Mouse (Mus musculus) cerebellum, adult 8-10 months (tissue): ENCODE data around the gene Dner.

ENCODE experiments used
- DNase-seq: peaks from one replicate; pipeline ENCODE4 v3.0.0; 2022

The Dner gene

DNA sequence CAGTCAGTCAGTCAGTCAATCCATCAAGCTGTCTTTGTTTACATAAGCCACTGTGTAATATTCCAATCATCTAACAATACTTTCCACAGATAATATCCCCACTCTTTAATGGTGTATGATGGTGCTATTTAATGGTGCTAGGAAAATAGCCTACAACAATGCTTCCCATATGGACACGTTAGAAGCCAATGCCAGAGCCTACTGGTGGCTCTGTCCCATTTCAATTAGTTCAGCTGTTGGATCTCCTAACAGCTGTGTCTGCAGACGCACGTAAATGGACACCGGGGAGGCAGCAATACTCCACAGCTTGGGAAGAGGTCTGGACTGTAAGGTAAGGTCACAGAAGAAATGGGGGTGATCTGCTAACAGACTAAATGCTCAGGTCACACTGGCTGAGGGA, 171.6 kb downstream of the Dner start:
- DNase-seq, result no peak

DNA sequence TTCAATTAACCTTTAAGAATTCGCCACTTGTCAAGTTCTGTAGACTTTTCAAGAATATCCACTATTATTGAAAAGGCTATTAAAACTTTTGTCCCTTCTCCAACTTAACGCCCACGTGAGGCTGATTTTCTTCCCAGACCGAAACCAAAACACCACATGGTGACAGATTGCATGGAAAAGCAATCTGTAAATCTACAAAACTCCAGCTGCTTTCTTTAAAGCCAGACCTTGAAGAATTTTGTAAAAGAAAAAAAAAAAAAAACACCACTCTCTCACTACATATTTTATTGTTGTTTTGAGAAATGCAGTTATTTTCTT, 173.1 kb downstream of the Dner start:
- no peak for DNase-seq

DNA sequence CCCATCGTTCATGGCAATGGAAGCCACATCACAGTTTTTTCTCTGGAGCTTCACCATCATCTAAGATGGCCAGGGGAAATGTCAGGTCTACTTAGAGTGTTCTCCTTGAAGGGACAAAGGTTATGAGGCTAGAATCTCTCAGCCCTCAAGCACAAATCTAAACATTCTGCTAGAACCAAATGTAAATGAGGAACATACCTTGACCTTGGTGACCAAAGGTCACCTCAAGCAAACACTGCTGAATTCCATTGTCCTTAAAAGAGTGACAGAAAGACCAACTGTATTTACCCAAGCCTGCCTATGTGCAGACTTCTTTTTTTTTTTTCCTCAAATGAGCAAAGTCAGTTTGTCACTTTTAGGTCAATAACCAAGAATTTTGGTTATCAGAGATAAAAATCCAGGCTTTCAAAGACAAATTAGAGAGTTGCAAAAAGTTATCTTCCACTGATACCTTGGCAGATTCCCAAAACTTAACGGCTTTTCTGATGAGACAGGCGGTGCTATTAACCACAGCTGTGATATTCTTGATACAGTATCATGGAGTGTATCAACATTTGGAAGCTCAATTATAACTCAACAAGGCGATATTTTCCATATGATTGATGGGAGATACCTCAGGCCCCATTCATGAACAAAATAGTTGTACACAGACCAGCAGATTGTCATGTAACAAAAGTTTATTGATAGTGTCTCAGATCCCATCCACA, 173.6 kb downstream of the Dner start:
- DNase-seq, result no peak

DNA sequence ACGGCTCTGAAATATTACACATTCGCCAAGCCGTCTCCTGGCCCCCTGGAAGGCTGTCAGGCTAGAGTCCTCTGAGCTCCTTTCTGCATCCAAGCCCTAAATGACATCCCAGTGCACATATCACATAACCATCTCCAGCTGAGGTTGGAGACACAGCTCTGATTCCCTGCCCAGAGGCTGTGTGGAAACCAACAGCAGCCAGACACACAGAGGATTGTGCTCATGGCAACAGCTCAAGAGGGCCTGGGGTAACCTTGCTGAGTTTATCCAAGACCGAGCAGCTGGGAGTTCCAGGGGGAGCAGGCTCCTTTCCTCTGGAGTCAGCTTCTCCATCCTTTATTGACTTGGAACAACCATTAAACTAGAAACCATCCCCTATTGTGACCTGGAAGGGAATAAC, 177.7 kb downstream of the Dner start:
- DNase-seq, result no peak

DNA sequence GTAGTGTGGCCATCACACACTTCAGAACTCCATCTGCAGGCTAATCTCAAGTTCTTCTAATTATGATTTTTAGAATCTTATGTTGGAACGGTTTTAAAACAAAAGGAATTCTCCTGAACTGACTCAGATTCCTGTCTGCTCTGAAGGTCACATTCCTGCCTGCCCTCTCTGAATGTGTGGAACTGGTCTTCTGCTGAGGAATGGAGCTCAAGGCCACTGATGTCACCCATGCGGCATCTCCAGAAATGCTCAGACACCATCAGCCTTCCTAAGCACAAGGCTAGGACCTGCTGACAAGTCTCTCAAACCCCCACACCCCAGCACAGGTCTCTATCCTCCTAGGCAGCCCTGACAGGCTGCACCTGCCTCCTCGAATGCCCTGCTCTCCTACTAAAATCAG, 182.8 kb downstream of the Dner start:
- DNase-seq, result no peak

DNA sequence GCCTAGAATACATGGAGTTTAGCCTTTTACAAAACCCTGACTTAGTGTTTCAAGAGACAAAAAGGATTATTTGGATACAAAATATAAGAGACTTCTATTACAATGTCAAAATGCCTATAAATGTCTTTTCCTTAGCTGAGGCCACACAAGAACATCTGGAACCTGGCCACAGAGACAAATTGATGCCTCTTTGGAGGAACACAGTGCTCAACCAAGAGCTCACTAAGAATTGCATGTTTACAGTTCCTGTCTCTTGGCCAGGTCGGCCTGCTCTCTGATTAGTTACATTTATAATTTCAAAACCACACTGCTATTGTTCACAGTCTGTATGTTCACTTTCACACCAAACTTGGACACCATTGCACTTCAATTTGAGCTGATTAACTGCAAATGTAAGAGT, 187.5 kb downstream of the Dner start:
- no peak for DNase-seq

DNA sequence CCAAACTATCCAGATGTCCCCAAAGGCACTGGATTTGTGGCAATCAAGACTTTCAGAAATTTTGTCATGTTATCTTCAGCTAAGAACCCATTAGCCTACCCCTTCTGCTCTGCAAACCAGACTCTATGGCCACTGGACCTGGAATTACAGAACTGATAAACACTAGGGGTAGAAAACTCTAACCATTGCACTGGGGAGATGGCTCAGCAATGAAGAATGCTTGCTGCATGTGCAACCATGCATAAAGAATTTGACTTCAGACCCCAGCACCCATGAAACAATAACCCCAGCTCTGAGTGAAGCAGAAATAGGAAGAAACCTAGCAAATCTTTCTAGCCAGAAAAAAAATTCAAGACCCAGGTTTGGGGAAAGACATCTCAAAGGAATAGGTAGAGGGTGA, 188.5 kb downstream of the Dner start:
- DNase-seq, result no peak

DNA sequence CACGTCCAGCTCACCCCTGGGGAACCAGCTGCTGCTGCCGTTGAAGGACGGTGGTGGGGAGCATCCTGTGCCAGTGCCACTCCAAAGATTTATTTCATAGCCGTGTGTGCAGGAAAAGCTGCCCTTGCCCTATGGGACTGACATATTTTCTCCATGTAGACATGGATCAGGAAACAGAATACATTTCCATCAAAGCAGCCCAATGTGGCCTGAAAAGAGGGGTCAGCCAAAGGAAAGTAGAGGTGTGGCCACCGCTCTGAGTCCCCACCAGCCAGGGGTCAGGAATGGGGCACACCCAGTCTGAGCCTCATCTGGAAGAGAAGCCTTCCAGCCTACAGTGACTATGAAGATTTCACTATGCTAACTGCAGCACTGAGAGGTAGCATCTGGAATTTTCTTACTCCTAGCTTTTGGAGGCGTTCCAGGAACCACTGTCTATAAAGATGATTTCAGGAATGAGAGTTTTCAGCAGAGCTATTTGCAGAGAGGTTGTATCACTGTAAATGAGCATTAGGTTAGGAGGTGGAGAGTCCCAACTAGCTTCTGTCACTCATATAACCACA, 189.0 kb downstream of the Dner start:
- DNase-seq, result no peak

DNA sequence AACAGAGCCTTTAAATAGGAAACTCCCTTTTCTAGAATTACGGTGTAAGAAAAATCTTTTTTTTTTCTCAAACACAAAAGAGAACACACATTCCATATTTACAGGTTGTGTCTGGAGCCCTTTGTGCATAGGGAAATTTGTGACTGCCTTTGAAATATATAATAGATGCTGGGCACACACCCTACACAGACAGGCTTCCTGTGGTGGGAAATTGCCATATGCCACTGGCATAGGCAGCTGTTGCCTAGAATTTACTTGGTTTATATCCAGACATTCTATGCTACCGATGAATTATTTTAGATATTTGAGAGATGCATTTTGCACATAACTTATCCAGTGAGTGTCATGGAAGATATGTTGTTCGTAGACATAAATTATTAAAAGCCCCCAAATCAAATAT, 195.3 kb downstream of the Dner start:
- no peak for DNase-seq

DNA sequence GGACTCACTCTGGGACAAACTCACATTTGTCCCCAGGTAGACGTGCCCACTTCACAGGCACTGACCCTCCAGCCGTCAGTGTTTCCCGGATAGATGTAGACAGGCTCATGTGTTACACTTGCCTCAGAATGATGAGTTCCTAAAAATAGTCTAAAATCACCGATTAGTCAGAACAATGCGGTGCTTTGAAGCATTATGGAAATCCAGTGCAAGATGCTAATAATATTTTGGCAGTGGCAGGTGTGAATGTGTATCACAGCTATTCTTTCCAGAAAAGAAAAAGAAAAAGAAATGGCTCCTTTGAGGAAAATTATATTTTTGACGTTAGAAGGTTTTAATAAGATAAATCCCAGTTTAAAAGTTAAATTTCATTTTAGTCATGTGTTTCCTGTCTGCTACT, 204.3 kb downstream of the Dner start:
- DNase-seq, result no peak

DNA sequence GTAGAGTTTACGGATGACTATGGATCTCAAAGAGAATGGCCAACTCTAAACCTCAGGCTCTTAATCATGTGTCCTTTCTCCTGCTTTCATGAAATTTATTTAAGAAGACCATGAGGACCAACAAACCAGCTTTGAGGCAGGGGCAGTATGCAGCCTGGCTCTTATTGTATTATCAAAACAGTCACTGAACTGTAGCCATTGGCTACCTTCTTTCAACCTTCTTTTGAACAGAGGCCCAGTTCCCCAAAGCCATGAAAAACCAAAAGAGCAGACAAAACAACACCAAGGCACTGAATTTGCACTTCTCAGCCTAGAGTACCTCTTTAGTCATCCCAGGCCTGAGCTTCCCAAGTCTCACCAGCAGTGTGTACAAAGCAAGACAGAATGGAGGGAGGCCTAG, 207.5 kb downstream of the Dner start:
- DNase-seq, result no peak

DNA sequence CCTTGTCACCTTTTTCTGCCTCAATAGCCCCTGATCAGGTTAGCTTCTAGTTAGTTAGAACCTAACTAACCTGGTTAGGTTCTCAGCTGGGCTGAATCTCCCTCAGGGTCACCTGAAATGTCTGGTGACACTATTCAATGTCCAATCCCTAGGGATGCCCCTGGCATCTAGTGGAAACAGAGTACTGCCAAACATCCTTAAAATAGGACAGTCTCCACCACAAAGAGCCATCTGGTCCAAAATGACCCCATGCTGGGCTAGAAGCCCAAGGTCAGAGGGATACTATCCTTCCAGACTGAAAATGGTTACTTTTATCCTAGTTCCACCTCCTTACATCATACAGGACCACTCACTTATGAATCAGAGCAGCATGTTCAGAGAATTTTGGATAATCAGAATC, 211.0 kb downstream of the Dner start:
- peak; percentile 32 for DNase-seq

DNA sequence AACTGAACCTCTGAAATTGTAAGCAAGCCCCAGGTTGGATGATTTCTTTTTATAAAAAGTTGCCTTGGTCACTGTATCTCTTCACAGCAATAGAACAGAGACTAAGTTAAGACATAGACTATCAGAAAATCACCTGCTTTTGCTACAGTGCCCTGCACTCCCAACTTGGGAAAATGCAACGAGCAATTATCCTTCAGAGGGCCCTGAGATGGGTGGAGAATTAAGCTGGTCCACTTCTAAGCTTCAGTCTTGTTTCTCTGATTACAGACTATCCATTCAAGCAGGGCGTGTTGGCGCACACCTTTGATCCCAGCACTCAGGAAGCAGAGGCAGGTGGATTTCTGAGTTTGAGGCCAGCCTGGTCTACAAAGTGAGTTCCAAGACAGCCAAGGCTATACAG, 211.4 kb downstream of the Dner start:
- DNase-seq, result no peak

DNA sequence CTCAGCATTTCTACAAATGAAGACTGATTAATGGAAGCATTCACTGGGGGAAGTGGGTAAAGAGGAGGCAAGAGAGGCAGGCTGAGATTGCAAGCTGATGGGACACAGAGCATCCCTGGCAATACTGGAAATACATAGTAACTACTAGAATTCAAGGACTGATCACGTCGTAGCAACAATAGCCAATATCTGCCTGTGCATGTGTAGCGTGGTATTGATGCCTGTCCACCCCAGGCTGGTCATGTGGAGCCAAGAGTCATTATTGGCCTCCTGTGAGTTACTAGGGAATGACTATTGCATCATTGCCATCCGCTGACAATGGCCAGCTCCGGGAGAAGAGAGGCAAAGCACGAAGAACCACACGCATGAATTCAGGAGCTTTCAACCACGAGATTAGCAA, 216.0 kb downstream of the Dner start:
- DNase-seq, result no peak

DNA sequence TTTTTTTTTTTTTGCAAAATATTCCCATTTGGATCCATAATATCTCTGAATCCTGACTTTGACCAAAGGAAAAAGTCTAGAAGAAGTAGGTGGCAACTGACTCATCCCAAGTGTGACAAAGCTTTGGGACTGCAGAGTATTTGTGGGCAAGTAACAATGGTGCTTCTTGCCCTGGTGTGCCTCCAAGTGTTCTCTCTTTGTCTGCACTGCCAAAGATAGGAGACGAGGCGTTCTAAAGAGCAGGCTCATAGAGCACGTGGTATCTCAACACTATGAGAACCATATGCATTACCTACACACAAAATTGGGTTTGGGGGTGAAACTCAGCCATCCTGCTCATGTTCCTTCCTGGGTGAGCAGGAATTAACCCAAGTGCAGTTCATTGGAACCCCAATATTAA, 221.7 kb downstream of the Dner start:
- no peak for DNase-seq

DNA sequence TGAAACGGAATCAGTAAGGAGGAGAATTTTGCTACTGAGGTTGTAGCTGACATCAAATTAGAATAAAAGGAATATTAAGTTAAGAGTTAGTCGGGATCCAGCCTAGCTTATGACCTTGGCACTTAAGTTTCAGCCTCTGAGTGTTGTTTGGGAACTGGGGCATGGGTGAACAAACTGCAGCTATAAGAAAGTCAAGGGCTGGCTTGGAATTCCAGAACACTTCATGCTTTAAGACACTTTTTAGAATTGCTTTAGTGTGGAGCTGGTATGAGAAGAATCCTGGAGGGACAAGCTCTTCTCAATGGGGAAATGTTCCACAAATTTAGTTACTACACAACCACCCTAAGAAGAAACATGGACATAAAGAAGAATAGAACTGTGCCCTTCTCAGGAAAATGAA, 223.8 kb downstream of the Dner start:
- no peak for DNase-seq

DNA sequence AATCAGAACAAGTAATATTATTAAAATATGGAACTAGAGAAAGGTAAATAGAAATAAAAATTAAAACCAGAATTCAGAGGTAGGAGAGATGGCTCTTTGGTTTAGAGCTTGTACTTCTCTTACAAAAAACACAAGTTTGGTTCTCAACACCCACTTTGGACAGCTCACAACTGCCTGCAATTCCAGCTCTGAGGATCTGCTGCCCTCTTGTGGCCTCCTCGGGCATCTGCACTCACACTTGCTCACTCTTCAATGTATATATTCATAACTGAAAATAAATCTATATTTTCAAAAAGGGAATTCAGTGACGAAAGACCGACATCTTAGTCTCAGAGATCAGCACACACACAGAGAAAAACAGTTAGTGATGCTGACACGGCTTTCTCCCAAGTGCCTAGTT, 225.7 kb downstream of the Dner start:
- DNase-seq, result no peak

DNA sequence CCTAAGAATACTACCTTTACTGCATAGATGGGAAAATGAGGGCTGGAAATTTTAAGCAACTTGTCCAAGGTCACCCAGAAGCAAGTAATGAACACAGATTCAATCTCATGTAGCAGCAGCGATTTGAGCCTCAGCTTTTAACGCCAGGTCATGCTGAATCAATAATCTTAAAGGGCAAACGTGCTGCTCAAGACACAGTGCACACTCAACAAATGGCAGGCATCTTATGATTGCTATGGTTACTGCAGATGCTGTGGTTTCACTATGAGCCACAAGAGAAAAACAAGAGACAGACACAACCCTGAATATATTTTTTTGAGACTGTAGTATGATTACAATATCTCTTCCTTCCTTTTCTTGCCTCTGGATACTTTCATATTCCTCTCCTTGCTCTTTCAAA, 228.4 kb downstream of the Dner start:
- no peak for DNase-seq

DNA sequence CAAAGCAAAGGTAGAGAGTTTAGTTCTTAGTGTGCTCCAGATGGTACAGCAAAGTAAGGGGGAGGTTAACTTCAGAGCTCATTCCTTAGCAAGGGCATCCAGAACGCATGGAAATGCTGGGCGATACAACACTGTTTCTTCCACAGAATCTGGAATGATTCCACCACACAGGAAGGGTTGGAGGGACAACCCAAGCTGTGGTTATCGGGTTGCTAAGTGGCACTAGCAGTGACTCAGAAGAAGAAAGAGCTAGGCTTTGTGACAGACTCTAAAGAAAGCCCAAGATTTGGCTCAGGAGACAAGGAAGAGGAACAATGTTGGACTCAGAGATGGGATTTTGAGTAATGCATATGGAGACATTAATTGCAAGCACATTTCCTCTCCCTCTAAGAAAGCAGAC, 231.3 kb downstream of the Dner start:
- DNase-seq, result no peak

DNA sequence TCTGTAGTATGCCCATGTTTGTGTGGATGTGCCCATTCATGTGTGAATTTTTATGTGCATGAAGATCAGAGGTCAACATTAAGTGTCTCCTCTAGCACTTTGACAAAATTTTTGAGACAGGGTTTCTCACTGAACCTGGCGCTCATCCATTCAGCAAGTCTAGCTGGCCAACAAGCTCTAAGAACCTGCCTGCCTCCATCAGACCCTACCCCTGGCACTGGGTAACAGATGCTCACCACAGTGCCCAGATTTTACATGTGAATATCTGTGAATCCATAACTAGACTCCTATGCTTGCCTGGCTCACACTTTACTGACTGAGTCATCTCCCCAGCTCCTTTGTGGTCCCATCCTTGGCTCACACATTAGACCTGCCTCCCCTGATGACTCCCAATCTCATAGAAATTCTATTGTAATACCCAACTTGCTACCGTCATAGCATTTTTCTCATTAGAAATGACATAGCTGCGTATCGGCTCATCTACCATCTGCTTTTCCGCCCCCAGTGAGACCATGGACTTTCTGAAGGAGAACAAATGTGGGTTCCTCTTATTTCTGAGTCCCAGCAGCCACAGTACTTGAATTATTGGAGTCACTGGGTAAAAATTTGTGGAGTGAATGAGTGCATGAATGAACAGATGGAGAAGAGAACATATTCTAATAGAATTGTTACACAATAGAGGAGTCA, 231.9 kb downstream of the Dner start:
- no peak for DNase-seq

DNA sequence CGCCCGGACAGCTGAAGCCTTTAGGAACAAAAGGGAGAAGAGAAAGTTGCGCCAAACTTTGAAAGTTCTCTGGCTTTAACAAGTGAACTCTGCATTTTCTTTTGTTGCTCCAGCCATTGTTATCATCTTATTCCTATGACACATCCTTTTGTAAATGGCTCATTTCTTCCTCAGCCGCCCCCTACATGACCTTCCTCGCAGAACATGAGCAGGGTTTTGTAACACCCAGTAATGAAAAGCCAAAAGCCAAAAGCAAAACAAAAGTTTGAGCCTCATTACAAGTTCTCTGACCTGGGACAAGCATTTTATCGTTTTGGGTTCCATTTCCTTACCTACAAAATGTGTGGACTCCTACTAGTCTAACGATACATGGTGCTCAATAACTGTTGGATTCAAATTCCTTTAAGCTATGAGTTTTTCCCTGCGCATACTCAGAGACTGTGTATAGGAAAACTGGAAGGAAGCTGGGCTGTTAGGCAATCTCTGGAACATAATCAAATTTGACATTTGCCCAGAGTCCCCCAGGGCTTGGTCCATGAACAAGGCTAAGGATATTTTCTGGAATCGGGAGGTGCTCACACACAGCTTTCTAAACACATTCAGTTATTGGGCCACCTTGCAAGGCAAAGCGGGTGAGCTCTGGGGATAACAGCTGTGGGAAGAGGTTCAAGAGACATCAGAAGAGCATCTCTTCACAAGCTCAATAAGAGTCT, 246.3 kb downstream of the Dner start:
- no peak for DNase-seq

DNA sequence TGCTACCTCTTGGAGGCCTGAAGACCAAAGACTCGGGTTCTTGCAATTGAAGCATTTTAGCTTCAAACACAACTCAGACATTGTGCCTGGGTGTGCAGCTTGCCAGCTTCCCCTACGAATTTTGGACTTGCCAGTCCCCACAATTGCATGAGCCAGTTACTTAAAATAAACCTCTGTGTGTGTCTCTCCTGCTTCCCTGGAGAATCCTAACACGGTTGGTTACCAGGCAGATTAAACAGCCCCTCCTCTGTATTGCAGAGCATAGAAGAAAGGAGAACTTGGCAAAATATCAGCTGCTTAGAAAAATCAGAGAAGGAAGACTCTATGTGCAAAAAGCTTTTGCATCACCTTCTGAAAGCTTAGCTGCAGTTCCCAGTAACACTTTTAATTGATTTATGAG, 252.4 kb downstream of the Dner start:
- no peak for DNase-seq

DNA sequence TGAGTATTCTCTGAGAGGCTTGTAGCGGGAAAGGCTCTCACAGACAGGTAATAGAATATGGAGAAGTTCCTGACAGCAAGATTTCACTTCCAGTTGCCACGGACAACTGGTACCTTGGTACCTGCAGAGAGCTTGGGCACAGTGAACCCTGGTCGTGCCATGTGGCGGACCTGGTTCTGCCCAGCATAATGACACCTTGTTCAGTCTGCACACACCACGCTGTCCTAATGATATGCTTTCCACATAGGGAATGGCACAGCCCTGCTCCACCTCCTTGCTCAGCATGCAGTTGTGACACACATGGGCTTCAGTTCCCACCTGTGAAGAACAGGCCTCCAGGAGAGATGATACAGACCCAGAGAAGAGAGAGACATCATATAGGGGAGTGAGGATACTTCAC, 253.0 kb downstream of the Dner start:
- no peak for DNase-seq

DNA sequence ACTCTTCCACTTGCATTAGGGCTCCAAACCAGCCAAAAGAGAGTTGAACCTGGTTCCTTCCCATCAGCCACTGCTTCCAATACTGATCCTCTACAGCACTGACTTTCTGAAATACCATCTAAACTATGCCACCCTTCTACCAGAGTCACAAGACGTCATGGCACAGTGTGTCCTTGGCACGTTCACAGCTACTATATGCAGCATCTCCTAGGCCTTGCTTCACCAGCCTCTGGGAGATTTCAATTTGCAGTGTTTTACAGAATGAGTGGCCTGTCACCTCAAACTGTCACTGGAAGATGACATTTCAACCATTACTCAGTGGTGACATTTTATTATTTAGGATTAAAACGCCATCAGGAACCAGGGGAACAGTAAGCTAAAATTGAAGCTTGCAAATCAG, 254.6 kb downstream of the Dner start:
- DNase-seq, result no peak
